Mouse (Mus musculus): ENCODE data around the gene Lmtk3. TPM values are rescaled to one million over a fixed set of nuclear protein-coding genes. Genes with fewer than 3 reads are reported as not detected.
A peak's percentile ranks its signal among the peaks of the same experiment; 100 is the strongest.

Gene Lmtk3
- polyA plus RNA-seq, 1 experiment from 2014 or later: 1.1 TPM

GRCm38 (mm10) chr7:45809276-45810075, 25.9 kb downstream of the Lmtk3 start:
- Histone ChIP-seq H3K9me3 (ENCODE audit: control insufficient read depth, low read length) (no peaks in the 10 kb centered on the region), H3K27ac (replicated peaks in 1 of 2; ENCODE audit: control insufficient read depth in 1 of 2, insufficient read depth in 1 of 2, low read depth in 2 of 2, low read length in 2 of 2) (no peak overlapping the region; a peak in 1 of 4 replicates), H3K4me1 (ENCODE audit: control insufficient read depth in 2 of 2, insufficient read depth in 2 of 2, low read length in 2 of 2) (peaks cover 5 to 19% of the 10 kb centered on the region in 2 experiments; a peak in 3 of 4 replicates), H3K27me3 (ENCODE audit: control insufficient read depth, insufficient read depth, low read length) (no peaks in the 10 kb centered on the region), H3K4me3 (ENCODE audit: control insufficient read depth in 1 of 2, insufficient read depth in 1 of 2, low read depth in 1 of 2, low read length in 2 of 2) (no peak overlapping the region), H3K4me2 (ENCODE audit: low read length) (no peak overlapping the region), H3K9ac (ENCODE audit: low read length) (no peak overlapping the region; the same call in 1 of the 2 replicates), H3K36me3 (ENCODE audit: control insufficient read depth, insufficient read depth, low read length) (peaks cover 69% of the 10 kb centered on the region)
- WGBS: 74% methylated on average over 14 of the region's 14 CpGs
- ATAC-seq (ENCODE audit: insufficient number of reproducible peaks, insufficient read depth, low FRiP score, low read depth): no peak

GRCm38 (mm10) chr7:45812921-45813320, 29.4 kb downstream of the Lmtk3 start:
- 87% methylated on average over 8 of the region's 8 CpGs for WGBS
- no peaks in the 10 kb centered on the region for H3K27me3 ChIP-seq (ENCODE audit: control insufficient read depth, insufficient read depth, low read length)
- peak overlapping the region; percentile 99 for H3K9ac ChIP-seq (ENCODE audit: low read length)
- peaks cover 10 to 26% of the 10 kb centered on the region in 2 experiments; a peak in 3 of 4 replicates for H3K4me1 ChIP-seq (ENCODE audit: control insufficient read depth in 2 of 2, insufficient read depth in 2 of 2, low read length in 2 of 2)
- no peaks in the 10 kb centered on the region for H3K9me3 ChIP-seq (ENCODE audit: control insufficient read depth, low read length)
- peaks cover 51% of the 10 kb centered on the region for H3K36me3 ChIP-seq (ENCODE audit: control insufficient read depth, insufficient read depth, low read length)
- no peak overlapping the region for H3K27ac ChIP-seq (replicated peaks in 1 of 2; ENCODE audit: control insufficient read depth in 1 of 2, insufficient read depth in 1 of 2, low read depth in 2 of 2, low read length in 2 of 2)
- peak overlapping the region; percentile 93 to 96 for H3K4me3 ChIP-seq (ENCODE audit: control insufficient read depth in 1 of 2, insufficient read depth in 1 of 2, low read depth in 1 of 2, low read length in 2 of 2)
- ATAC-seq (ENCODE audit: insufficient number of reproducible peaks, insufficient read depth, low FRiP score, low read depth): no peak
- H3K4me2 ChIP-seq (ENCODE audit: low read length): peak overlapping the region; percentile 86

GRCm38 (mm10) chr7:45813787-45814779, 30.5 kb downstream of the Lmtk3 start, which contains the start of gene Cyth2:
Gene Cyth2 (minus strand): TSS chr7:45814581.
- no peaks in the 10 kb centered on the region for H3K9me3 ChIP-seq (ENCODE audit: control insufficient read depth, low read length)
- peak within 1 kb of the TSS; percentile 93 to 96 for H3K4me3 ChIP-seq (ENCODE audit: control insufficient read depth in 1 of 2, insufficient read depth in 1 of 2, low read depth in 1 of 2, low read length in 2 of 2)
- H3K4me2 ChIP-seq (ENCODE audit: low read length): peak within 1 kb of the TSS; percentile 86
- peak within 1 kb of the TSS; percentile 97 to 99 for H3K27ac ChIP-seq (replicated peaks in 1 of 2; ENCODE audit: control insufficient read depth in 1 of 2, insufficient read depth in 1 of 2, low read depth in 2 of 2, low read length in 2 of 2)
- under 1% methylated on average over 84 of the region's 92 CpGs for WGBS
- peak; percentile 99 for ATAC-seq (ENCODE audit: insufficient number of reproducible peaks, insufficient read depth, low FRiP score, low read depth)
- H3K36me3 ChIP-seq (ENCODE audit: control insufficient read depth, insufficient read depth, low read length): peaks cover 39% of the 10 kb centered on the region
- peaks cover 10 to 26% of the 10 kb centered on the region in 2 experiments; a peak in 3 of 4 replicates for H3K4me1 ChIP-seq (ENCODE audit: control insufficient read depth in 2 of 2, insufficient read depth in 2 of 2, low read length in 2 of 2)
- H3K27me3 ChIP-seq (ENCODE audit: control insufficient read depth, insufficient read depth, low read length): peaks cover 5% of the 10 kb centered on the region; the same call in 1 of the 2 replicates
- H3K9ac ChIP-seq (ENCODE audit: low read length): peak within 1 kb of the TSS; percentile 99

- Histone ChIP-seq H3K9ac (ENCODE audit: low read length) (no peak overlapping the region), H3K4me1 (ENCODE audit: control insufficient read depth in 2 of 2, insufficient read depth in 2 of 2, low read length in 2 of 2) (peaks cover 10 to 23% of the 10 kb centered on the region in 2 experiments; a peak in 3 of 4 replicates), H3K9me3 (ENCODE audit: control insufficient read depth, low read length) (no peaks in the 10 kb centered on the region), H3K27ac (replicated peaks in 1 of 2; ENCODE audit: control insufficient read depth in 1 of 2, insufficient read depth in 1 of 2, low read depth in 2 of 2, low read length in 2 of 2) (no peak overlapping the region), H3K4me3 (ENCODE audit: control insufficient read depth in 1 of 2, insufficient read depth in 1 of 2, low read depth in 1 of 2, low read length in 2 of 2) (peak overlapping the region; percentile 16 to 22; a peak in 2 of 4 replicates), H3K27me3 (ENCODE audit: control insufficient read depth, insufficient read depth, low read length) (peaks cover 6% of the 10 kb centered on the region; the same call in 1 of the 2 replicates), H3K36me3 (ENCODE audit: control insufficient read depth, insufficient read depth, low read length) (peaks cover 32% of the 10 kb centered on the region), H3K4me2 (ENCODE audit: low read length) (peak overlapping the region; percentile 60)
- 11% methylated on average over 5 of the region's 5 CpGs for WGBS
- ATAC-seq (ENCODE audit: insufficient number of reproducible peaks, insufficient read depth, low FRiP score, low read depth): no peak
Measured at GRCm38 (mm10) chr7:45814841-45815240, 31.3 kb downstream of the Lmtk3 start.

- no peak for ATAC-seq (ENCODE audit: insufficient number of reproducible peaks, insufficient read depth, low FRiP score, low read depth)
- peaks cover 6% of the 10 kb centered on the region; the same call in 1 of the 2 replicates for H3K27me3 ChIP-seq (ENCODE audit: control insufficient read depth, insufficient read depth, low read length)
- H3K4me3 ChIP-seq (ENCODE audit: control insufficient read depth in 1 of 2, insufficient read depth in 1 of 2, low read depth in 1 of 2, low read length in 2 of 2): no peak overlapping the region
- 57% methylated on average over 10 of the region's 10 CpGs for WGBS
- no peak overlapping the region for H3K27ac ChIP-seq (replicated peaks in 1 of 2; ENCODE audit: control insufficient read depth in 1 of 2, insufficient read depth in 1 of 2, low read depth in 2 of 2, low read length in 2 of 2)
- no peak overlapping the region for H3K9ac ChIP-seq (ENCODE audit: low read length)
- no peaks in the 10 kb centered on the region for H3K9me3 ChIP-seq (ENCODE audit: control insufficient read depth, low read length)
- H3K4me2 ChIP-seq (ENCODE audit: low read length): no peak overlapping the region
- H3K4me1 ChIP-seq (ENCODE audit: control insufficient read depth in 2 of 2, insufficient read depth in 2 of 2, low read length in 2 of 2): peaks cover 10 to 23% of the 10 kb centered on the region in 2 experiments; a peak in 3 of 4 replicates
- peaks cover 26% of the 10 kb centered on the region for H3K36me3 ChIP-seq (ENCODE audit: control insufficient read depth, insufficient read depth, low read length)
Measured at GRCm38 (mm10) chr7:45815323-45815983, 31.9 kb downstream of the Lmtk3 start.

- 36% methylated on average over 2 of the region's 2 CpGs for WGBS
- H3K27me3 ChIP-seq (ENCODE audit: control insufficient read depth, insufficient read depth, low read length): peaks cover 6% of the 10 kb centered on the region; the same call in 1 of the 2 replicates
- peaks cover 10 to 23% of the 10 kb centered on the region in 2 experiments; a peak in 3 of 4 replicates for H3K4me1 ChIP-seq (ENCODE audit: control insufficient read depth in 2 of 2, insufficient read depth in 2 of 2, low read length in 2 of 2)
- no peak overlapping the region for H3K4me2 ChIP-seq (ENCODE audit: low read length)
- H3K9me3 ChIP-seq (ENCODE audit: control insufficient read depth, low read length): no peaks in the 10 kb centered on the region
- no peak for ATAC-seq (ENCODE audit: insufficient number of reproducible peaks, insufficient read depth, low FRiP score, low read depth)
- H3K27ac ChIP-seq (replicated peaks in 1 of 2; ENCODE audit: control insufficient read depth in 1 of 2, insufficient read depth in 1 of 2, low read depth in 2 of 2, low read length in 2 of 2): no peak overlapping the region
- H3K9ac ChIP-seq (ENCODE audit: low read length): no peak overlapping the region
- no peak overlapping the region for H3K4me3 ChIP-seq (ENCODE audit: control insufficient read depth in 1 of 2, insufficient read depth in 1 of 2, low read depth in 1 of 2, low read length in 2 of 2)
- H3K36me3 ChIP-seq (ENCODE audit: control insufficient read depth, insufficient read depth, low read length): peaks cover 21% of the 10 kb centered on the region
Measured at GRCm38 (mm10) chr7:45815984-45816351, 32.4 kb downstream of the Lmtk3 start.

Data from heart, embryonic 14.5 days (tissue).